Mouse (Mus musculus) heart, embryonic 11.5 days (tissue): ENCODE results near the gene Tmem267. TPM values are rescaled to one million over a fixed set of nuclear protein-coding genes. Genes with fewer than 3 reads are reported as not detected.

Experiments used
- ATAC-seq: fragments of 200-750 bp; cut with Nextera tagmentation; replicated peaks from 2 replicates; pipeline ENCODE4 v1.8.0; 2017; ENCODE audit warnings: moderate library complexity; ENCODE audit not compliant: insufficient number of reproducible peaks, low FRiP score, low TSS enrichment
- H3K27ac ChIP-seq: fragments of 300-500 bp; sonication (generic); 2 replicates; pipeline ENCODE4 v1.5.1; 2014; ENCODE audit warnings: mild to moderate bottlenecking, low read depth, low read length
- H3K27me3 ChIP-seq: fragments of 300-500 bp; sonication (generic); 2 replicates; pipeline ENCODE4 v1.6.1; 2014; ENCODE audit warnings: mild to moderate bottlenecking, low read length, mixed read lengths; ENCODE audit not compliant: control insufficient read depth, insufficient read depth
- H3K36me3 ChIP-seq: fragments of 300-500 bp; sonication (generic); 2 replicates; pipeline ENCODE4 v1.6.1; 2014; ENCODE audit warnings: mild to moderate bottlenecking, low read length, moderate library complexity, mixed read lengths; ENCODE audit not compliant: control insufficient read depth, insufficient read depth
- H3K4me1 ChIP-seq: fragments of 300-500 bp; sonication (generic); 2 replicates; pipeline ENCODE4 v1.6.1; 2014; ENCODE audit warnings: low read length; ENCODE audit not compliant: control insufficient read depth, insufficient read depth
- H3K4me2 ChIP-seq: fragments of 300-500 bp; sonication (generic); 2 replicates; pipeline ENCODE4 v1.6.1; 2014; ENCODE audit warnings: mild to moderate bottlenecking, moderate library complexity
- H3K4me3 ChIP-seq: fragments of 300-500 bp; sonication (generic); 2 replicates; pipeline ENCODE4 v1.5.1; 2014; ENCODE audit warnings: low read depth, low read length
- H3K9ac ChIP-seq: fragments of 300-500 bp; sonication (generic); 2 replicates; pipeline ENCODE4 v1.6.1; 2014; ENCODE audit warnings: mild to moderate bottlenecking, low read depth, low read length, moderate library complexity
- H3K9me3 ChIP-seq: fragments of 300-500 bp; sonication (generic); replicated peaks from 2 replicates; pipeline ENCODE4 v1.6.1; 2016; ENCODE audit warnings: low read length; ENCODE audit not compliant: control insufficient read depth
- WGBS: fragments of 180-500 bp; shearing (Covaris S2); extraction: QIAGEN DNeasy Blood & Tissue Kit; methylation state at CpG from one replicate; pipeline ENCODE4 v1.1.7; 2014; ENCODE audit not compliant: insufficient replicate concordance; 5-methylcytosine and 5-hydroxymethylcytosine counted together
- polyA plus RNA-seq: library from polyadenylated mRNA; unstranded; fragments of >200 nt; fragmentation: Nextera tagmentation; extraction: Ambion mirVana; gene quantifications from 2 replicates; pipeline ENCODE4 v1.2.1, GENCODE M21; 2014

Gene Tmem267
- polyA plus RNA-seq, 1 experiment from 2014 or later, result 1.6 TPM

- Histone ChIP-seq H3K27me3 (no peaks in the 10 kb centered on the region), H3K4me1 (no peaks in the 10 kb centered on the region), H3K9ac (no peak overlapping the region), H3K9me3 (no peaks in the 10 kb centered on the region), H3K4me2 (peak overlapping the region; percentile 63), H3K27ac (no peak overlapping the region), H3K36me3 (no peaks in the 10 kb centered on the region), H3K4me3 (no peak overlapping the region)
- 85% methylated on average over 4 of the region's 4 CpGs for WGBS
- ATAC-seq, result no peak
Measured at GRCm38 (mm10) chr13:119632156-119632548, 144.3 kb downstream of the Tmem267 start.

- 66% methylated on average over 2 of the region's 2 CpGs for WGBS
- H3K27ac ChIP-seq, result no peak overlapping the region
- H3K9ac ChIP-seq, result no peak overlapping the region
- H3K4me1 ChIP-seq, result no peaks in the 10 kb centered on the region
- H3K27me3 ChIP-seq, result no peaks in the 10 kb centered on the region
- no peaks in the 10 kb centered on the region for H3K9me3 ChIP-seq
- H3K36me3 ChIP-seq, result no peaks in the 10 kb centered on the region
- H3K4me3 ChIP-seq, result no peak overlapping the region
- ATAC-seq, result no peak
- H3K4me2 ChIP-seq, result no peak overlapping the region
Measured at GRCm38 (mm10) chr13:119635496-119635895, 147.7 kb downstream of the Tmem267 start.

GRCm38 (mm10) chr13:119637837-119638236 lies 150.0 kb downstream of the Tmem267 start:
- Histone ChIP-seq H3K4me3 (no peak overlapping the region), H3K36me3 (no peaks in the 10 kb centered on the region), H3K27me3 (no peaks in the 10 kb centered on the region), H3K9me3 (no peaks in the 10 kb centered on the region), H3K27ac (no peak overlapping the region), H3K9ac (no peak overlapping the region), H3K4me2 (no peak overlapping the region), H3K4me1 (no peaks in the 10 kb centered on the region)
- WGBS, result 68% methylated on average over 4 of the region's 4 CpGs
- no peak for ATAC-seq

GRCm38 (mm10) chr13:119638449-119638848 lies 150.6 kb downstream of the Tmem267 start:
- 84% methylated on average over 5 of the region's 5 CpGs for WGBS

GRCm38 (mm10) chr13:119639302-119639701 lies 151.5 kb downstream of the Tmem267 start:
- Histone ChIP-seq H3K4me1 (no peaks in the 10 kb centered on the region), H3K9me3 (no peaks in the 10 kb centered on the region), H3K4me3 (no peak overlapping the region), H3K9ac (no peak overlapping the region), H3K36me3 (no peaks in the 10 kb centered on the region), H3K27ac (no peak overlapping the region), H3K4me2 (no peak overlapping the region), H3K27me3 (no peaks in the 10 kb centered on the region)
- ATAC-seq, result no peak
- WGBS, result 77% methylated on average over 5 of the region's 5 CpGs

More at GRCm38 (mm10) chr13:119638449-119638848, 150.6 kb downstream of the Tmem267 start:
- no peak overlapping the region for H3K4me2 ChIP-seq
- H3K4me1 ChIP-seq, result no peaks in the 10 kb centered on the region
- no peaks in the 10 kb centered on the region for H3K36me3 ChIP-seq
- H3K27ac ChIP-seq, result no peak overlapping the region
- H3K9ac ChIP-seq, result no peak overlapping the region
- no peak for ATAC-seq
- H3K9me3 ChIP-seq, result no peaks in the 10 kb centered on the region
- H3K27me3 ChIP-seq, result no peaks in the 10 kb centered on the region
- H3K4me3 ChIP-seq, result no peak overlapping the region

- H3K9me3 ChIP-seq, result no peaks in the 10 kb centered on the region
- ATAC-seq, result no peak
- 34% methylated on average over 4 of the region's 4 CpGs for WGBS
- no peak overlapping the region for H3K9ac ChIP-seq
- H3K27ac ChIP-seq, result no peak overlapping the region
- H3K4me3 ChIP-seq, result no peak overlapping the region
- no peak overlapping the region for H3K4me2 ChIP-seq
- no peaks in the 10 kb centered on the region for H3K36me3 ChIP-seq
- H3K4me1 ChIP-seq, result no peaks in the 10 kb centered on the region
- no peaks in the 10 kb centered on the region for H3K27me3 ChIP-seq
Measured at GRCm38 (mm10) chr13:119640504-119640903, 152.7 kb downstream of the Tmem267 start.

GRCm38 (mm10) chr13:119641145-119641544 lies 153.3 kb downstream of the Tmem267 start:
- H3K4me3 ChIP-seq, result no peak overlapping the region
- ATAC-seq, result no peak

GRCm38 (mm10) chr13:119644769-119645168 lies 156.9 kb downstream of the Tmem267 start:
- Histone ChIP-seq H3K27me3 (no peaks in the 10 kb centered on the region), H3K9me3 (no peaks in the 10 kb centered on the region), H3K27ac (no peak overlapping the region), H3K4me3 (no peak overlapping the region), H3K36me3 (no peaks in the 10 kb centered on the region), H3K9ac (no peak overlapping the region), H3K4me2 (no peak overlapping the region), H3K4me1 (no peaks in the 10 kb centered on the region)
- no peak for ATAC-seq
- 65% methylated on average over 5 of the region's 5 CpGs for WGBS

More at GRCm38 (mm10) chr13:119641145-119641544, 153.3 kb downstream of the Tmem267 start:
- Histone ChIP-seq H3K9me3 (no peaks in the 10 kb centered on the region), H3K36me3 (no peaks in the 10 kb centered on the region), H3K27ac (no peak overlapping the region), H3K4me2 (no peak overlapping the region), H3K27me3 (no peaks in the 10 kb centered on the region), H3K9ac (no peak overlapping the region), H3K4me1 (no peaks in the 10 kb centered on the region)
- 70% methylated on average over 7 of the region's 7 CpGs for WGBS

- WGBS, result 85% methylated on average over 1 of the region's 1 CpGs
- Histone ChIP-seq H3K4me2 (no peak overlapping the region), H3K36me3 (no peaks in the 10 kb centered on the region), H3K4me3 (no peak overlapping the region), H3K9ac (no peak overlapping the region), H3K9me3 (no peaks in the 10 kb centered on the region), H3K4me1 (no peaks in the 10 kb centered on the region), H3K27ac (no peak overlapping the region), H3K27me3 (no peaks in the 10 kb centered on the region)
- ATAC-seq, result no peak
Measured at GRCm38 (mm10) chr13:119646511-119646910, 158.7 kb downstream of the Tmem267 start.
